Mouse (Mus musculus): ENCODE measurements around the gene Hs6st1.

GRCm38 (mm10) chr1:36071611-36072010 is 3.4 kb downstream of the Hs6st1 start:
- no peak for TF ChIP-seq POLR2A (IDR thresholded peaks at IDR 0.05; ENCODE audit: low read depth, low read length)
- no peak for TF ChIP-seq CTCF (IDR thresholded peaks at IDR 0.05; ENCODE audit: extremely low read depth, insufficient read depth, insufficient read length, insufficient replicate concordance)

Data from spleen, adult 2 months (tissue).